Mouse (Mus musculus): ENCODE results near the gene Mdm2. TPM values are rescaled to one million over a fixed set of nuclear protein-coding genes. Genes with fewer than 3 reads are reported as not detected.

The Mdm2 gene
- polyA plus RNA-seq, 1 experiment from 2014 or later, result 53.6 TPM

- H3K4me3 ChIP-seq, result no peak overlapping the region
- 61% methylated on average over 7 of the region's 7 CpGs for WGBS
Measured at GRCm38 (mm10) chr10:117645487-117645964, 65.0 kb downstream of the Mdm2 start.

GRCm38 (mm10) chr10:117644828-117645227 is 65.7 kb downstream of the Mdm2 start:
- no peak for ATAC-seq (ENCODE audit: low FRiP score)
- peaks cover 14% of the 10 kb centered on the region for H3K4me1 ChIP-seq (replicated peaks)
- 0 out of 2 replicates have a peak, but pooled peaks cover 2% of the 10 kb centered on the region for H3K27me3 ChIP-seq
- no peak overlapping the region for H3K4me3 ChIP-seq
- H3K36me3 ChIP-seq, result no peaks in the 10 kb centered on the region
- H3K9me3 ChIP-seq, result no peaks in the 10 kb centered on the region
- WGBS, result 88% methylated on average over 11 of the region's 11 CpGs
- H3K9ac ChIP-seq, result no peak overlapping the region
- no peak overlapping the region for H3K4me2 ChIP-seq
- H3K27ac ChIP-seq, result no peak overlapping the region

More at GRCm38 (mm10) chr10:117645487-117645964, 65.0 kb downstream of the Mdm2 start:
- ATAC-seq (ENCODE audit: low FRiP score), result no peak
- Histone ChIP-seq H3K27ac (no peak overlapping the region), H3K9ac (no peak overlapping the region), H3K27me3 (peaks cover 4% of the 10 kb centered on the region; the same call in 1 of the 2 replicates), H3K4me2 (no peak overlapping the region), H3K4me1 (replicated peaks) (peaks cover 14% of the 10 kb centered on the region), H3K36me3 (no peaks in the 10 kb centered on the region), H3K9me3 (no peaks in the 10 kb centered on the region)

GRCm38 (mm10) chr10:117644429-117644748 is 66.2 kb downstream of the Mdm2 start:
- no peak for ATAC-seq (ENCODE audit: low FRiP score)
- H3K9ac ChIP-seq, result no peak overlapping the region
- WGBS, result 89% methylated on average over 8 of the region's 8 CpGs

GRCm38 (mm10) chr10:117643711-117644428 is 66.7 kb downstream of the Mdm2 start:
- WGBS, result 87% methylated on average over 12 of the region's 12 CpGs

More at GRCm38 (mm10) chr10:117644429-117644748, 66.2 kb downstream of the Mdm2 start:
- Histone ChIP-seq H3K4me2 (no peak overlapping the region), H3K27ac (no peak overlapping the region), H3K4me1 (replicated peaks) (peaks cover 14% of the 10 kb centered on the region), H3K27me3 (0 out of 2 replicates have a peak, but pooled peaks cover 2% of the 10 kb centered on the region), H3K9me3 (no peaks in the 10 kb centered on the region), H3K4me3 (no peak overlapping the region), H3K36me3 (no peaks in the 10 kb centered on the region)

GRCm38 (mm10) chr10:117643302-117643701 is 67.3 kb downstream of the Mdm2 start:
- peaks cover 14% of the 10 kb centered on the region for H3K4me1 ChIP-seq (replicated peaks)
- no peak overlapping the region for H3K4me2 ChIP-seq
- no peak overlapping the region for H3K9ac ChIP-seq
- ATAC-seq (ENCODE audit: low FRiP score), result no peak
- no peak overlapping the region for H3K4me3 ChIP-seq
- H3K36me3 ChIP-seq, result no peaks in the 10 kb centered on the region
- H3K27ac ChIP-seq, result no peak overlapping the region
- H3K9me3 ChIP-seq, result no peaks in the 10 kb centered on the region
- 84% methylated on average over 6 of the region's 6 CpGs for WGBS
- 0 out of 2 replicates have a peak, but pooled peaks cover 2% of the 10 kb centered on the region for H3K27me3 ChIP-seq

More at GRCm38 (mm10) chr10:117643711-117644428, 66.7 kb downstream of the Mdm2 start:
- H3K27ac ChIP-seq, result no peak overlapping the region
- H3K4me1 ChIP-seq (replicated peaks), result peaks cover 14% of the 10 kb centered on the region
- no peak overlapping the region for H3K4me3 ChIP-seq
- H3K9ac ChIP-seq, result no peak overlapping the region
- no peak for ATAC-seq (ENCODE audit: low FRiP score)
- H3K27me3 ChIP-seq, result 0 out of 2 replicates have a peak, but pooled peaks cover 2% of the 10 kb centered on the region
- H3K9me3 ChIP-seq, result no peaks in the 10 kb centered on the region
- H3K4me2 ChIP-seq, result no peak overlapping the region
- no peaks in the 10 kb centered on the region for H3K36me3 ChIP-seq

- 95% methylated on average over 15 of the region's 15 CpGs for WGBS
- ATAC-seq (ENCODE audit: low FRiP score), result no peak
- Histone ChIP-seq H3K27me3 (0 out of 2 replicates have a peak, but pooled peaks cover 2% of the 10 kb centered on the region), H3K27ac (no peak overlapping the region), H3K4me1 (replicated peaks) (peaks cover 12% of the 10 kb centered on the region), H3K4me3 (no peak overlapping the region), H3K36me3 (no peaks in the 10 kb centered on the region), H3K9me3 (no peaks in the 10 kb centered on the region), H3K9ac (no peak overlapping the region), H3K4me2 (no peak overlapping the region)
Measured at GRCm38 (mm10) chr10:117642491-117643262, 67.9 kb downstream of the Mdm2 start.

- 85% methylated on average over 9 of the region's 9 CpGs for WGBS
- no peaks in the 10 kb centered on the region for H3K9me3 ChIP-seq
- no peak overlapping the region for H3K4me3 ChIP-seq
- no peak for ATAC-seq (ENCODE audit: low FRiP score)
- H3K4me1 ChIP-seq (replicated peaks), result peaks cover 7% of the 10 kb centered on the region
- H3K27me3 ChIP-seq, result 0 out of 2 replicates have a peak, but pooled peaks cover 2% of the 10 kb centered on the region
- no peak overlapping the region for H3K9ac ChIP-seq
- H3K36me3 ChIP-seq, result no peaks in the 10 kb centered on the region
- H3K4me2 ChIP-seq, result no peak overlapping the region
- no peak overlapping the region for H3K27ac ChIP-seq
Measured at GRCm38 (mm10) chr10:117642201-117642450, 68.4 kb downstream of the Mdm2 start.

- Histone ChIP-seq H3K9me3 (no peaks in the 10 kb centered on the region), H3K9ac (no peak overlapping the region), H3K4me1 (replicated peaks) (peaks cover 1% of the 10 kb centered on the region), H3K4me2 (no peak overlapping the region), H3K36me3 (no peaks in the 10 kb centered on the region), H3K27me3 (0 out of 2 replicates have a peak, but pooled peaks cover 2% of the 10 kb centered on the region), H3K4me3 (no peak overlapping the region), H3K27ac (no peak overlapping the region)
- 59% methylated on average over 20 of the region's 20 CpGs for WGBS
- no peak for ATAC-seq (ENCODE audit: low FRiP score)
Measured at GRCm38 (mm10) chr10:117641400-117642200, 69.0 kb downstream of the Mdm2 start.

GRCm38 (mm10) chr10:117640595-117641078 is 69.9 kb downstream of the Mdm2 start:
- no peak for ATAC-seq (ENCODE audit: low FRiP score)
- Histone ChIP-seq H3K36me3 (no peaks in the 10 kb centered on the region), H3K27me3 (0 out of 2 replicates have a peak, but pooled peaks cover 2% of the 10 kb centered on the region), H3K4me2 (no peak overlapping the region), H3K27ac (no peak overlapping the region), H3K4me3 (no peak overlapping the region), H3K4me1 (replicated peaks) (no peaks in the 10 kb centered on the region; the same call in 1 of the 2 replicates), H3K9me3 (no peaks in the 10 kb centered on the region), H3K9ac (no peak overlapping the region)
- WGBS, result 80% methylated on average over 7 of the region's 7 CpGs

GRCm38 (mm10) chr10:117639899-117640594 is 70.5 kb downstream of the Mdm2 start:
- Histone ChIP-seq H3K4me3 (no peak overlapping the region), H3K4me1 (replicated peaks) (no peaks in the 10 kb centered on the region; the same call in 1 of the 2 replicates), H3K27ac (no peak overlapping the region), H3K4me2 (no peak overlapping the region), H3K36me3 (no peaks in the 10 kb centered on the region), H3K9ac (no peak overlapping the region), H3K9me3 (no peaks in the 10 kb centered on the region), H3K27me3 (0 out of 2 replicates have a peak, but pooled peaks cover 2% of the 10 kb centered on the region)
- 64% methylated on average over 21 of the region's 21 CpGs for WGBS
- ATAC-seq (ENCODE audit: low FRiP score), result no peak

GRCm38 (mm10) chr10:117639221-117639599 is 71.3 kb downstream of the Mdm2 start:
- Histone ChIP-seq H3K4me2 (no peak overlapping the region), H3K27me3 (0 out of 2 replicates have a peak, but pooled peaks cover 4% of the 10 kb centered on the region), H3K27ac (no peak overlapping the region), H3K9me3 (no peaks in the 10 kb centered on the region), H3K9ac (no peak overlapping the region), H3K4me1 (replicated peaks) (no peaks in the 10 kb centered on the region; the same call in 1 of the 2 replicates), H3K4me3 (no peak overlapping the region), H3K36me3 (no peaks in the 10 kb centered on the region)
- WGBS, result 95% methylated on average over 8 of the region's 8 CpGs
- no peak for ATAC-seq (ENCODE audit: low FRiP score)

Measured in hindbrain, embryonic 13.5 days (tissue).